Mouse (Mus musculus): ENCODE measurements at regions not wholly inside any gene's neighbourhood (a gene's known extent, or its start where the extent isn't known, plus 50 kb on each side); places are given as distances from the start of the nearest gene placed in this dataset.

GRCm38 (mm10) chr12:52622398-52622797 lies 76.8 kb upstream of the Akap6 start:
- Histone ChIP-seq H3K36me3 (ENCODE audit: control insufficient read depth, insufficient read depth, low read length) (no peaks in the 10 kb centered on the region), H3K27ac (ENCODE audit: insufficient read depth, low read depth, low read length) (no peak overlapping the region), H3K4me1 (ENCODE audit: control insufficient read depth, insufficient read depth, insufficient read length, low read length) (no peaks in the 10 kb centered on the region), H3K4me3 (ENCODE audit: low read depth, low read length) (no peak overlapping the region), H3K27me3 (ENCODE audit: control insufficient read depth, insufficient read depth, low read length) (no peaks in the 10 kb centered on the region)
- 87% methylated on average over 6 of the region's 6 CpGs for WGBS
- TF ChIP-seq POLR2A (IDR thresholded peaks at IDR 0.05; ENCODE audit: low read depth, low read length) (no peak), CTCF (IDR thresholded peaks at IDR 0.05; ENCODE audit: extremely low read depth, insufficient read length, insufficient replicate concordance, low read depth, low read length) (no peak)

GRCm38 (mm10) chr12:52623416-52624108 lies 75.6 kb upstream of the Akap6 start:
- WGBS, result 86% methylated on average over 10 of the region's 10 CpGs
- Histone ChIP-seq H3K27me3 (ENCODE audit: control insufficient read depth, insufficient read depth, low read length) (no peaks in the 10 kb centered on the region), H3K36me3 (ENCODE audit: control insufficient read depth, insufficient read depth, low read length) (no peaks in the 10 kb centered on the region), H3K27ac (ENCODE audit: insufficient read depth, low read depth, low read length) (no peak overlapping the region), H3K4me1 (ENCODE audit: control insufficient read depth, insufficient read depth, insufficient read length, low read length) (no peaks in the 10 kb centered on the region), H3K4me3 (ENCODE audit: low read depth, low read length) (no peak overlapping the region)
- TF ChIP-seq POLR2A (IDR thresholded peaks at IDR 0.05; ENCODE audit: low read depth, low read length) (no peak), CTCF (IDR thresholded peaks at IDR 0.05; ENCODE audit: extremely low read depth, insufficient read length, insufficient replicate concordance, low read depth, low read length) (no peak)

DNA sequence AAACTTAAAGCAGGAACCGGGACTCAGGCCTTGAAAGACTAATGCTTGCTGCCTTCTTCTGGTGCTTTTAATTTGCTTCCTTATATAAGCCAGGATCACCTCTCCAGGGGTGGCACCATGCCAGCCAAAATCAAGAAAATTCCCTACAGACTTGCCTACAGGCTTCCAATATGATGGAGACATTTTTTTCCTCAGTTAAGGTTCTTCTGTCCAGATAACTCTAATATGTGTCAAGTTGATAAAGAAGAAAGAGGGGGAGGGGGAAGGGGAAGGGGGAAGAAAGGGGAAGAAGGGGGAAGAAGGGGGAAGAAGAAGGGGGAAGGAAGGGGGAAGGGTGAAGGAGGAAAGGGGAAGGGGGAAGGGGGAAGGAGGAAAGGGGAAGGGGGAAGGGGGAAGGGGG lies 74.3 kb upstream of the Akap6 start:
- TF ChIP-seq CTCF (IDR thresholded peaks at IDR 0.05; ENCODE audit: extremely low read depth, insufficient read length, insufficient replicate concordance, low read depth, low read length), result no peak
- TF ChIP-seq POLR2A (IDR thresholded peaks at IDR 0.05; ENCODE audit: low read depth, low read length), result no peak
- Histone ChIP-seq H3K4me3 (ENCODE audit: low read depth, low read length) (no peak overlapping the region), H3K4me1 (ENCODE audit: control insufficient read depth, insufficient read depth, insufficient read length, low read length) (no peaks in the 10 kb centered on the region), H3K36me3 (ENCODE audit: control insufficient read depth, insufficient read depth, low read length) (no peaks in the 10 kb centered on the region), H3K27me3 (ENCODE audit: control insufficient read depth, insufficient read depth, low read length) (no peaks in the 10 kb centered on the region), H3K27ac (ENCODE audit: insufficient read depth, low read depth, low read length) (no peak overlapping the region)
- WGBS, result 59% methylated on average over 1 of the region's 1 CpGs

DNA sequence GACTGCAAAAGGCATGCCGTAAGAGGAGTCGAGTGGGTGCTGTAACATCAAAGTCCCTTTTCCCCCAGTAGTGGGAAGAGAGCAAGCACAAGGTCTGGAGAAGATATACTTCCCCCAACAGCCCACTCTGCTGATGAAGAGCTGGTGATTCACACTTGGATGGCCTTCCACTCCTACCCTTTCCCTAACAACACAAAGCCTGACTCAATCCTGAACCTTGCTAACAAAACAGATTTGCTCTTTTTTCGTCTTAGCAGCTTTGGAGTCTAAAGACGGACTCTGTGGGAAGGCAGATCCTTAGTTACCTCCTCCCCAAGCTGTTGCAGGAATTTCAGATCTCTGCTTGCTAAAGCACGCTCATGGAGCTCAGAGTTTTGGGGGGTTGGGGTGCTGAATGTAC lies 70.4 kb upstream of the Akap6 start:
- 70% methylated on average over 5 of the region's 5 CpGs for WGBS
- no peak overlapping the region for H3K27ac ChIP-seq (ENCODE audit: insufficient read depth, low read depth, low read length)
- H3K4me3 ChIP-seq (ENCODE audit: low read depth, low read length), result no peak overlapping the region
- H3K36me3 ChIP-seq (ENCODE audit: control insufficient read depth, insufficient read depth, low read length), result no peaks in the 10 kb centered on the region
- no peaks in the 10 kb centered on the region for H3K27me3 ChIP-seq (ENCODE audit: control insufficient read depth, insufficient read depth, low read length)
- TF ChIP-seq POLR2A (IDR thresholded peaks at IDR 0.05; ENCODE audit: low read depth, low read length), result no peak
- TF ChIP-seq CTCF (IDR thresholded peaks at IDR 0.05; ENCODE audit: extremely low read depth, insufficient read length, insufficient replicate concordance, low read depth, low read length), result no peak
- H3K4me1 ChIP-seq (ENCODE audit: control insufficient read depth, insufficient read depth, insufficient read length, low read length), result no peaks in the 10 kb centered on the region

DNA sequence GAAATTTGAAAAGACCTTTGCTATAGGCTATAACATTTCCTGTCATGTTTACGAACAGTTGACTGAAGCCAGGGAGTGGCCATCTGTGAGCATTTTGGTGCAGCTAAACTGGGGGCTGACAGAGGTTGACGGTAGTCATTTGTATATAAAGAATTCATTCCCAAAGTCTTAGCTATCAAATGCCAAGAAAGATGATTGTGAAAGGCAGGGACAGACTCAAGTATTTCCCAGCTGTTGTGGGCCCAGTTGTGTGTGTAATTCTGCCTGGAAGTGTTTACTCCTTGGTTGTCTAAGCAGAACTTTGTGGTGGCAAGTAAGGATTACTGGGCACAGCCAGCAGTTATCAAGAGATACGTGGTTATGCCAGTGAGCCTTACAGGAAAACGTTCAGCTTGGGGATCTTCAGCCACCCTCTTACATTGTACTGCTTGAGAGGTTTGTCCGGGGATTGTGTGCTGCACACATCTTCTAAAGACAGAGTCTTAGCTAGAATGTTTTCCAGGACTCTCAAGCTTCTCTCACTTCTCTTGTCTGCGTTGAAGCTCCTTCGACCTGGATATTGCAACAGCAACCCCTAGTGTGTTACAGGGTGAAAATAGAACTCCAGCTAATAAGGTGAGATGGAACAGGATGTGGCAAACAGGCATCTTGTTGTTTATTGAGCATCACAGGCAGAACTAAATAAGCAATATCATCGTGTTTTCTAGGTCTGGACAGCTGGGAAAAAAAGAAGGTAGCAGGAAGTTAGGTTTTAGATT lies 63.9 kb upstream of the Akap6 start:
- 51% methylated on average over 8 of the region's 8 CpGs for WGBS
- Histone ChIP-seq H3K4me3 (ENCODE audit: low read depth, low read length) (no peak overlapping the region), H3K36me3 (ENCODE audit: control insufficient read depth, insufficient read depth, low read length) (no peaks in the 10 kb centered on the region), H3K27me3 (ENCODE audit: control insufficient read depth, insufficient read depth, low read length) (no peaks in the 10 kb centered on the region), H3K27ac (ENCODE audit: insufficient read depth, low read depth, low read length) (no peak overlapping the region), H3K4me1 (ENCODE audit: control insufficient read depth, insufficient read depth, insufficient read length, low read length) (no peaks in the 10 kb centered on the region)
- TF ChIP-seq POLR2A (IDR thresholded peaks at IDR 0.05; ENCODE audit: low read depth, low read length), result no peak
- no peak for TF ChIP-seq CTCF (IDR thresholded peaks at IDR 0.05; ENCODE audit: extremely low read depth, insufficient read length, insufficient replicate concordance, low read depth, low read length)

DNA sequence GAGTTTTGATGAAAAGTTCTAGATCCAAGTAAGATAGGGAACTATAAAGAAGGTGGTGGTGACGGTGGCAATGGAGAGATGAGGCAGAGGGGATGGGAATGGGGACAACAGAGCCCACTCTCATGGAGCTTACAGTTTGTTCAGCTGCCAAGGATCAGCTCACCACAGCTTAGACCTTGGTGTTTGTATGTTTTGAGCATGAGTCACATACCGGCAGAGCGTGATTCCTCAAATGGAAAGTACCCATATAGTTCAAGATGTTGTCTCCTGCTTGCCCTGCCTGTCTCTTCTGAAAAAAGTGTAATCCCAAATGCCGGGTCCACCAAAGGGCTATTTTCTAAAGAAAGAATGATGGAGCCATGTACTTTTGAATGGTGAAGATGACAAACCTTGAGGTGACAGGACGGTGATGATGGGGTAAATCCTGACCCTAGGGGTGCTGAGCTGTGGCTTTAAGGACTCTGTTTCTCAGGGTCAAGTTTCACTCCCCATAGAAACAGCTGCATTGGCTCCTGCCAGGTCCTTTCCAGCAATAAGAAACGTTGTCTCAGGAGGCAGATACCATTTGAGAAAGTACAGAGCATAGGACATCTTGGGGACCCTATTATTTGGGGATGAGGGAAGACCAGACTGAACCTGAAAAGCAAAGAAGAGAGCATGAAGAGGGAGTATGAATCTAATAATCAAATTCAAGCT lies 62.8 kb upstream of the Akap6 start:
- Histone ChIP-seq H3K4me1 (ENCODE audit: control insufficient read depth, insufficient read depth, insufficient read length, low read length) (no peaks in the 10 kb centered on the region), H3K36me3 (ENCODE audit: control insufficient read depth, insufficient read depth, low read length) (no peaks in the 10 kb centered on the region), H3K27me3 (ENCODE audit: control insufficient read depth, insufficient read depth, low read length) (no peaks in the 10 kb centered on the region), H3K4me3 (ENCODE audit: low read depth, low read length) (no peak overlapping the region), H3K27ac (ENCODE audit: insufficient read depth, low read depth, low read length) (no peak overlapping the region)
- TF ChIP-seq CTCF (IDR thresholded peaks at IDR 0.05; ENCODE audit: extremely low read depth, insufficient read length, insufficient replicate concordance, low read depth, low read length) (no peak), POLR2A (IDR thresholded peaks at IDR 0.05; ENCODE audit: low read depth, low read length) (no peak)
- 71% methylated on average over 6 of the region's 6 CpGs for WGBS

DNA sequence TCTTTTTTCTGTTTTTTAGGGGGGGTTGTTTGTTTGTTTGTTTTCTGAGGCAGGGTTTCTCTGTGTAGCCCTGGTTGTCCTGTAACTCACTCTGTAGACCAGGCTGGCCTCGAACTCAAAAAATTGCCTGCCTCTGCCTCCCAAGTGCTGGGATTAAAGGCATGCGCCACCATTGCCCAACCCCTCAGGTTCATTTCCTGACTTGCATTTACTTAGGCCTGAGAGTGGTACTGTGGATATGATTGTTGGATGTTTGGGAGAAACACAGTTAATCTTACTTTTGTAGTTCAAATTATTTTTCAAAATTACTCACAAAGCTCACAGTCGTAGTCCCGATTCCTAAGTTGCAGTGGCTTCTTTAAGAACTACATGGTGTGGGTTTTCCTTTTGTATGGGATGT lies 62.3 kb upstream of the Akap6 start:
- H3K27me3 ChIP-seq (ENCODE audit: control insufficient read depth, insufficient read depth, low read length), result no peaks in the 10 kb centered on the region
- H3K36me3 ChIP-seq (ENCODE audit: control insufficient read depth, insufficient read depth, low read length), result no peaks in the 10 kb centered on the region
- TF ChIP-seq POLR2A (IDR thresholded peaks at IDR 0.05; ENCODE audit: low read depth, low read length), result no peak
- TF ChIP-seq CTCF (IDR thresholded peaks at IDR 0.05; ENCODE audit: extremely low read depth, insufficient read length, insufficient replicate concordance, low read depth, low read length), result no peak
- no peak overlapping the region for H3K4me3 ChIP-seq (ENCODE audit: low read depth, low read length)
- 92% methylated on average over 4 of the region's 4 CpGs for WGBS
- H3K27ac ChIP-seq (ENCODE audit: insufficient read depth, low read depth, low read length), result no peak overlapping the region
- H3K4me1 ChIP-seq (ENCODE audit: control insufficient read depth, insufficient read depth, insufficient read length, low read length), result no peaks in the 10 kb centered on the region

Measured in small intestine, adult 2 months (tissue).